Mouse (Mus musculus) lung, postnatal 0 days (tissue): ENCODE data around the gene Kcnt1. TPM values are rescaled to one million over a fixed set of nuclear protein-coding genes. Genes with fewer than 3 reads are reported as not detected.

ENCODE experiments used
- ATAC-seq: fragments of 200-750 bp; cut with Nextera tagmentation; 2 replicates; pipeline ENCODE4 v1.8.0; 2017; ENCODE audit warnings: moderate library complexity
- DNase-seq: peaks from one replicate; pipeline ENCODE4 v3.0.0-alpha.2; 2016; ENCODE audit warnings: low spot score
- H3K27ac ChIP-seq: fragments of 300-500 bp; sonication (generic); 2 replicates; pipeline ENCODE4 v1.5.1; 2014; ENCODE audit warnings: antibody characterized with exemption, mild to moderate bottlenecking, low read length, mixed read lengths
- H3K27me3 ChIP-seq: fragments of 300-500 bp; sonication (generic); replicated peaks from 2 replicates; pipeline ENCODE4 v1.6.1; 2014; ENCODE audit warnings: low read length, mixed read lengths; ENCODE audit not compliant: insufficient read depth
- H3K36me3 ChIP-seq: fragments of 300-500 bp; sonication (generic); 2 replicates; pipeline ENCODE4 v1.6.1; 2014; ENCODE audit warnings: low read length, mixed read lengths; ENCODE audit not compliant: insufficient read depth
- H3K4me1 ChIP-seq: fragments of 300-500 bp; sonication (generic); 2 replicates; pipeline ENCODE4 v1.6.1; 2014; ENCODE audit warnings: antibody characterized with exemption, low read depth, low read length, mixed read lengths; ENCODE audit not compliant: insufficient read depth
- H3K4me2 ChIP-seq: fragments of 300-500 bp; sonication (generic); replicated peaks from 2 replicates; pipeline ENCODE4 v1.6.1; 2014; ENCODE audit warnings: low read depth, mild to moderate bottlenecking, low read length, moderate library complexity, mixed read lengths
- H3K4me3 ChIP-seq: fragments of 300-500 bp; sonication (generic); 2 replicates; pipeline ENCODE4 v1.5.1; 2014; ENCODE audit warnings: low read depth, low read length
- H3K9ac ChIP-seq: fragments of 300-500 bp; sonication (generic); replicated peaks from 2 replicates; pipeline ENCODE4 v1.6.1; 2014; ENCODE audit warnings: low read depth, mild to moderate bottlenecking
- H3K9me3 ChIP-seq: fragments of 300-500 bp; sonication (generic); 2 replicates; pipeline ENCODE4 v1.6.1; 2016; ENCODE audit warnings: low read length, mixed read lengths
- CTCF ChIP-seq: IDR thresholded peaks from 2 replicates; pipeline ENCODE4 v1.5.1; 2016; ENCODE audit warnings: antibody characterized with exemption, mild to moderate bottlenecking
- EP300 ChIP-seq: IDR thresholded peaks from 2 replicates; pipeline ENCODE4 v1.6.1; 2016; ENCODE audit warnings: antibody characterized with exemption, mild to moderate bottlenecking, control low read depth
- WGBS: fragments of 180-500 bp; shearing (Covaris S2); extraction: QIAGEN DNeasy Blood & Tissue Kit; methylation state at CpG from one replicate; pipeline ENCODE4 v1.1.7; 2014; 5-methylcytosine and 5-hydroxymethylcytosine counted together
- polyA plus RNA-seq: library from polyadenylated mRNA; unstranded; fragments of >200 nt; fragmentation: Nextera tagmentation; extraction: Ambion mirVana; gene quantifications from 2 replicates; pipeline ENCODE4 v1.2.1, GENCODE M21; 2015

Kcnt1 gene
- polyA plus RNA-seq, 1 experiment from 2014 or later, result 0.21 TPM

DNA sequence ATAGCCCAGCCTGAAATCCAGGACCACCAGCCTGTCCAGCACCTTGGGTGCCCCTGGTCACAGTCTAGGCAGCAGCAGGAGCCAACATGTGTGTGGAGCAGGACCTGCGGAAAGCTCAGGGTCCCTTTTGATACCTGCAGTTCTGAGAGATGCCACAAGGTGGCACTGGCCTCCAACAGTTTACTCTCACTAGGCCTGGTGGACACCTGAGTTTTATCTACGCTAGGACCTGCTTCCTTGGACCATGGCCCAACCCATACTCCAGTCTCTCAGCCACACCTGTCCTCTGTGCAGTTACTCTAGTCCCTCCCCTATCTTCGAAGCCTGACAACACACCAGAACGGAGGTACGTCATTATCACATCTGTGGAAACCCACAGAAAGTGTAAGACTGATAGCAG is 27.2 kb upstream of the Kcnt1 start:
- DNase-seq (peak; percentile 74), ATAC-seq (peak; percentile 73)
- 34% methylated on average over 5 of the region's 5 CpGs for WGBS
- Histone ChIP-seq H3K4me3 (no peak overlapping the region), H3K36me3 (no peaks in the 10 kb centered on the region), H3K27ac (no peak overlapping the region), H3K27me3 (no peaks in the 10 kb centered on the region), H3K4me1 (no peaks in the 10 kb centered on the region), H3K4me2 (no peak overlapping the region), H3K9me3 (no peaks in the 10 kb centered on the region), H3K9ac (no peak overlapping the region)
- TF ChIP-seq EP300, result no peak
- peak; percentile 92 for TF ChIP-seq CTCF

DNA sequence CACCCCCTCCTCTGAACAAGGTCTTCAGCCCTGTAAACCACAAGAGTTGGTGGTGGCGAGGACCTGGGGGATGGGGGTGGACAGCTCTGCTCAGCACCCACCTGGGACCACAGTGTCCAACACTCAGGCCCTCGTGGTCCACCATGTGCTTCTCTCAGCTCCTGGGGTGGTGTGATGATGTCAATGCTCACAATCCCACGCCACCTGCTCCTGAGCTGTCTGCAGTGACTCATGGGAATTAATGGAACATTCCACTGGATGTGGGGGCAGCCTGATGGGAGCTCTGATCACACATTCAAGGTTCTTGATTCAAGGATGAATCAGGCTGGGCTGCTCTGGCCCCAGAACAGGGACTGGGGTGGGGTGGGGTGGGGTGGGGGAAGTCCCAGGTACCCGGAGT is 21.4 kb upstream of the Kcnt1 start:
- H3K36me3 ChIP-seq, result no peaks in the 10 kb centered on the region
- TF ChIP-seq EP300, result no peak
- no peak for TF ChIP-seq CTCF
- no peak for DNase-seq
- no peak overlapping the region for H3K4me2 ChIP-seq
- no peaks in the 10 kb centered on the region for H3K4me1 ChIP-seq
- H3K4me3 ChIP-seq, result no peak overlapping the region
- 38% methylated on average over 4 of the region's 4 CpGs for WGBS
- H3K27me3 ChIP-seq, result no peaks in the 10 kb centered on the region
- no peaks in the 10 kb centered on the region for H3K9me3 ChIP-seq
- H3K27ac ChIP-seq, result no peak overlapping the region
- ATAC-seq, result no peak
- H3K9ac ChIP-seq, result no peak overlapping the region

DNA sequence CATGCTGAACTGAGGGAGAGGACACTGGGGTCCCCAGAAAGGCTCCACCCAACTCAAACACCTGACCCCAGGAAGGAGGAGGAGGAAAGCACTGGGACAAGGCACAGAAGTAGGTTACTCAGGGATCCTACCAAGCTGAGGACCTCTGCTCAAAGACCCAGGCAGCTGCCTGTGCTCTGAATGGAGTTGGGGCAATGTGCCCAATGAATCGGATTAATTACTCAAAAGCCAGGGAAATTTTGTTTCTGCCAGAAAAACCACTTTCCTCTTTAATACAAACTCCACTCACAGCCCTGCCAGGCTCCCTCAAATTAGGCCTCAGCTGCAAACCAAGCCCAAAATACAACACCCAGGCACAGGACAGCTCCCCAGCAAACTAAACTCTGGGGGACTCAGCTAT is 20.8 kb upstream of the Kcnt1 start:
- Histone ChIP-seq H3K36me3 (no peaks in the 10 kb centered on the region), H3K9ac (no peak overlapping the region), H3K4me3 (no peak overlapping the region), H3K27ac (no peak overlapping the region), H3K4me1 (no peaks in the 10 kb centered on the region), H3K9me3 (no peaks in the 10 kb centered on the region), H3K4me2 (no peak overlapping the region), H3K27me3 (no peaks in the 10 kb centered on the region)
- WGBS, result 73% methylated on average over 1 of the region's 1 CpGs
- TF ChIP-seq EP300, result no peak
- TF ChIP-seq CTCF, result no peak
- no peak for DNase-seq
- no peak for ATAC-seq

DNA sequence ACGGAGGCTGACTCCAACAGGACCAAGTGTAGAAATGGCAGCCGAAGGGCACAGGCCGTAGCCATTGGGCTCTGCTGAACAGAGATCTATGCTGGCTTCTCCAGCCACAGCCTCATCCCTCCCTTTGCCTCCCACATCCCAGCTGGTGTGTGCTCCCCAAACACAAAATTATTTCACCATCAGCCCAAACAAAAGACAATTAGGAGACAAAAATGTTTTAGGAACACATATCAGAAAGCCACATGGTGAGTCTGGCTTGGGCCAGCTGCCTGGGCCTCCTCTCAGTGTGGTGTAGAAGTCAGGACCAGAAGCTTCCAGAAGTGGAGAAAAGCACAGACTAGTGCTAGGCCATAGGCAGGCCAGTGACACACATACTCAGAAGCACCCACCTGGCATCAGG is 19.4 kb upstream of the Kcnt1 start:
- 95% methylated on average over 3 of the region's 3 CpGs for WGBS
- no peaks in the 10 kb centered on the region for H3K36me3 ChIP-seq
- ATAC-seq, result no peak

DNA sequence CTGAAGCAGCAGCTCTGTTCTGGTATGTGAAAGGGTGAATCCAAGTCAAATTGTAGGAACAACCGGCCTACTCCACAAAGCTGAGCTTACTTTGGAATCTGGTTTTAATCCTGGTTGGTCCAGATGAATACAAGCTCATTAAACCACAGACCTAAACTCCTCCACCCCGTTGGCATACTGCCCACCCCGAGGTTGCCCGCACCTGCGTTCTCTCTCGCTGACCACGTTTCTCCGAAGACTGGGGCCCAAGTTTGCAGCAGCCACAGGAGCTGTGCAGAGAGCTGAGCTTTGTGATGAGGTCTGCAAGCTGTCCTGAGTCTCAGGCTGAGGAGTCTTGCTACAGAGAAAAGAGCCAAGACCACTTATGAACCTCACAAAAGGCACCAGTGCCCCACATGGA is 17.0 kb upstream of the Kcnt1 start:
- H3K9ac ChIP-seq, result no peak overlapping the region
- no peak overlapping the region for H3K27ac ChIP-seq
- no peaks in the 10 kb centered on the region for H3K36me3 ChIP-seq
- H3K9me3 ChIP-seq, result no peaks in the 10 kb centered on the region
- WGBS, result 81% methylated on average over 8 of the region's 8 CpGs
- TF ChIP-seq EP300 (no peak), CTCF (no peak)
- H3K4me3 ChIP-seq, result no peak overlapping the region
- DNase-seq (no peak), ATAC-seq (no peak)
- H3K4me2 ChIP-seq, result no peak overlapping the region
- H3K4me1 ChIP-seq, result no peaks in the 10 kb centered on the region
- H3K27me3 ChIP-seq, result no peaks in the 10 kb centered on the region

More for the DNA sequence above, 19.4 kb upstream of the Kcnt1 start:
- Histone ChIP-seq H3K27me3 (no peaks in the 10 kb centered on the region), H3K9me3 (no peaks in the 10 kb centered on the region), H3K27ac (no peak overlapping the region), H3K9ac (no peak overlapping the region), H3K4me2 (no peak overlapping the region), H3K4me1 (no peaks in the 10 kb centered on the region), H3K4me3 (no peak overlapping the region)
- TF ChIP-seq CTCF (no peak), EP300 (no peak)
- no peak for DNase-seq

DNA sequence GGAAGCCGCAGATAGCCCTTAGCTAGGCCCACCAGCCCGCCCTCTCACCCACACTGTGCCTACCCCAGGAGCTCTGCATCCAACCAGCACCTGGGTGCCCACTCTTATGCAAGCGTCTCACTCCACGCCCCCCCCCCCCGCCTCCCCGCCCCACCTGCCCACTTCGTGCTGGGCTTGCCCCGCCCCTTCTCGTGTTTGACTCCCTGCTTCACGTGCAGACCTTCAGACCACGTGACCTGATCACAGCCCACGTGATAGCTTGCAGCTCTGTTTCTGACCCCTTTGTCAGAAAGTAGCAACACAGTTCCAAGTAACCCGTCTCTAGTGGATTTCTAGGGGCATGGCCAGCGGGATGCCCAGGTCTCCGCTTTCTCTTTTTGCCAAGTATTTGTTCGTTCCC is 16.3 kb upstream of the Kcnt1 start, which contains the start of gene Sohlh1:
Sohlh1 (minus strand) TSS at position 23 of the 400 bp plus-strand sequence.
- ATAC-seq, result no peak
- no peak for TF ChIP-seq CTCF
- no peak for TF ChIP-seq EP300
- H3K27ac ChIP-seq, result no peak within 1 kb of the TSS
- no peaks in the 10 kb centered on the region for H3K27me3 ChIP-seq
- H3K9ac ChIP-seq, result no peak within 1 kb of the TSS
- H3K4me3 ChIP-seq, result no peak within 1 kb of the TSS
- H3K9me3 ChIP-seq, result no peaks in the 10 kb centered on the region
- WGBS, result 72% methylated on average over 16 of the region's 16 CpGs
- no peak for DNase-seq
- H3K4me2 ChIP-seq, result no peak within 1 kb of the TSS
- H3K36me3 ChIP-seq, result no peaks in the 10 kb centered on the region
- no peaks in the 10 kb centered on the region for H3K4me1 ChIP-seq

DNA sequence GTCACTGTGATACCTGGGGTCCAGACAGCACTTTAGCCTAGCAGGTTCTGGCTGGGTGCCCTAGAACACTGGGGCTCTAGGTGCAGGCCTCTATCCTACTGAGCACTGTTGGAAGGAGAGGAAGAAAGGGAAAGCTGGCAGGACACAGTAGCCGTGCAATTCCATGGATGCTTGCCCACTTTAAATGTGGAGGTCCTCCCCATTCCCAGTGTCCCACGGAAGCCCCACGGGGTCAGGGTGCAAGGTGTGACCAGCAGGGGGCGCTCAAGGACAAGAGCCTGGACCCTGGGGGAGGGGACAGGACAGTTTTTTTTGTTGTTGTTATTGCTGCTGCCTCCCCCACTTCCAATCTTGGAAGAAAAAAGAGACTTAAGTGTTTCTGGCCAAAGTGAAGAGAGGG is 13.2 kb upstream of the Kcnt1 start:
- H3K9me3 ChIP-seq, result no peaks in the 10 kb centered on the region
- H3K27me3 ChIP-seq, result no peaks in the 10 kb centered on the region
- 17% methylated on average over 4 of the region's 4 CpGs for WGBS
- DNase-seq (peak; percentile 28), ATAC-seq (no peak)
- no peak overlapping the region for H3K4me2 ChIP-seq
- no peak overlapping the region for H3K9ac ChIP-seq
- H3K36me3 ChIP-seq, result no peaks in the 10 kb centered on the region
- H3K27ac ChIP-seq, result no peak overlapping the region
- TF ChIP-seq EP300 (no peak), CTCF (peak; percentile 79)
- 0 out of 2 replicates have a peak, but pooled peaks cover 3% of the 10 kb centered on the region for H3K4me1 ChIP-seq
- H3K4me3 ChIP-seq, result no peak overlapping the region
